Mouse (Mus musculus) heart, adult 2 months (tissue): ENCODE measurements around the gene Gps1. TPM values are rescaled to one million over a fixed set of nuclear protein-coding genes. Genes with fewer than 3 reads are reported as not detected.

Experiments used
- DNase-seq, 2 experiments: peaks; one replicate each; pipeline ENCODE4 v3.0.0; 2021
- H3K27ac ChIP-seq: fragments of 200-600 bp; 2 replicates; pipeline ENCODE4 v1.8.1; 2022
- H3K27me3 ChIP-seq: fragments of 200-500 bp; 2 replicates; pipeline ENCODE4 v1.6.1; 2012; ENCODE audit warnings: mild to moderate bottlenecking, low read length, inconsistent platforms, mixed read lengths; ENCODE audit not compliant: control insufficient read depth, insufficient read depth
- H3K36me3 ChIP-seq: fragments of 200-500 bp; 2 replicates; pipeline ENCODE4 v1.6.1; 2012; ENCODE audit warnings: low read length, inconsistent platforms; ENCODE audit not compliant: control insufficient read depth, insufficient read depth
- H3K4me1 ChIP-seq: fragments of 200-500 bp; 2 replicates; pipeline ENCODE4 v1.6.1; 2011; ENCODE audit warnings: low read length; ENCODE audit not compliant: control insufficient read depth, insufficient read depth
- H3K4me3 ChIP-seq: fragments of 200-600 bp; 2 replicates; pipeline ENCODE4 v1.8.1; 2022
- H3K79me2 ChIP-seq: fragments of 200-500 bp; replicated peaks from 2 replicates; pipeline ENCODE4 v1.6.1; 2012; ENCODE audit warnings: mild to moderate bottlenecking, inconsistent platforms, low read length, moderate library complexity, mixed read lengths; ENCODE audit not compliant: control insufficient read depth, insufficient read depth
- H3K9ac ChIP-seq: fragments of 200-500 bp; 2 replicates; pipeline ENCODE4 v1.6.1; 2012; ENCODE audit warnings: low read depth, mild to moderate bottlenecking, control low read depth, inconsistent platforms, low read length, mixed read lengths
- CTCF ChIP-seq: fragments of 200-600 bp; IDR thresholded peaks from 2 replicates; pipeline ENCODE4 v1.8.1; 2022; ENCODE audit warnings: antibody characterized with exemption, mild to moderate bottlenecking, moderate library complexity
- EP300 ChIP-seq: fragments of 200-500 bp; IDR thresholded peaks from 2 replicates; pipeline ENCODE4 v1.6.1; 2011; ENCODE audit warnings: low read depth, low read length, control low read depth; ENCODE audit not compliant: insufficient read depth
- POLR2A ChIP-seq: fragments of 200-500 bp; IDR thresholded peaks from 2 replicates; pipeline ENCODE4 v1.6.1; 2011; ENCODE audit warnings: mild to moderate bottlenecking, low read depth, low read length, control low read depth; ENCODE audit not compliant: insufficient read depth
- WGBS: fragments of 180-500 bp; shearing (Covaris S2); methylation state at CpG from one replicate; pipeline ENCODE4 v1.1.7; 2018; 5-methylcytosine and 5-hydroxymethylcytosine counted together
- intact Hi-C: fragments of 180-260 bp; cut with DNase I; formaldehyde crosslinking; loops from one replicate; pipeline ENCODE4 v1.15.1; 2025
- polyA plus RNA-seq: library from polyadenylated mRNA; depleted of rRNA; stranded (reverse); fragments of >200 nt; gene quantifications from 2 replicates; pipeline ENCODE4 v1.2.3, GENCODE M21; 2012
- total RNA-seq, 2 experiments: library from RNA; stranded (reverse); gene quantifications; 2 replicates each; pipeline ENCODE4 v1.2.3; 2021

Gps1 gene
- total and polyA plus RNA-seq, 3 experiments = 54.4 to 85.9 (median 55.8) TPM

DNA sequence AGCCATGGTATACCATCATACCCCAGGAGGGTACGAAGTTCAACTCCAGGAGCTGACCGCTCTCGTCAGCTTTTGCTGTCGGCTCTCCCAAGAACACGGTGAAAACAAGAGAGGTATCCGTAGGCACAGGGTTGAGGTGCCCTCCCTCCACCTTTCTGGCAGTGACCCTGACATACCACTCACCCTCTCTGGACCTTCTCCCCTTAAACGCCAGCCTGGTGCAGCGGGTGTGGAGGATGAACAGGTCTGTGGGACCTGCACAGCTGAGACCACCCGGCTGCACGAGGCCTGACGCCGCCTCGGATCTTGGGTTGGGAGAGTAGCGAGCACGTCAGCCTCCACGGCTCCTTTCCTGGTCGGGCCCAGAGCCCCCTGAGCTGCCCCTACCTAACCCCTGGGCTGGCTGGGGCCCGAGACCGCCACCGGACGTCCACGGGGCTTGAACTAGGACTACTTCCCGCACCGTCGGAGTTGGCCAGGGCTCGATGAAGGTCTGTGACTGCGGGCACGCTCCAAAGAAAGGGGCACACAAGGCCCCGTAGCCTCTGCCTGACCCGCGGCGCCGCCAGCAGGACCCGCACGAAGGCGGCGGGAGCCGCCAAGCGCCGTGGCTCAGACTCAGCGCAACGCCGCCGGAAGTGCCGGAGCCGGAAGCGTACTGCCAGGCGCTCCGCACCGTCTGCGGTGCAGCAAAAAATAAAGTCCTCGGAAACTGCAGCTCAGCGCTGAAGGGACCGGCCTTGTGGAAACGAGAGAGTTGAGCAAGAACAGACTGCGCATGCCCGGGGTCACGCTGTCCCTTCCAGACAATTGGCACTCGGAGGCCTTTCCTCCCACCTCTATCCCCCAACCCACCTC lies 11.9 kb downstream of the Gps1 start, which contains the start of gene Dus1l:
Dus1l (minus strand) TSS at position 648 of the 858 bp plus-strand sequence.
- TF ChIP-seq EP300 = peak; percentile 90; the same call in 1 of the 2 replicates
- TF ChIP-seq POLR2A = peak; percentile 90
- TF ChIP-seq CTCF = 0 out of 2 replicates have a peak, but pooled peaks have one; percentile 9
- H3K36me3 ChIP-seq = no peaks in the 10 kb centered on the region
- H3K4me3 ChIP-seq = peak within 1 kb of the TSS; percentile 83
- intact Hi-C loops = no loop called here
- DNase-seq = peak; percentile 96 to 99
- no peaks in the 10 kb centered on the region for H3K27me3 ChIP-seq
- WGBS = 2% methylated on average over 59 of the region's 59 CpGs
- peaks cover 8% of the 10 kb centered on the region for H3K4me1 ChIP-seq
- H3K79me2 ChIP-seq = no peaks in the 10 kb centered on the region; the same call in 1 of the 2 replicates
- peak within 1 kb of the TSS; percentile 90 for H3K9ac ChIP-seq
- peak within 1 kb of the TSS; percentile 70 for H3K27ac ChIP-seq

DNA sequence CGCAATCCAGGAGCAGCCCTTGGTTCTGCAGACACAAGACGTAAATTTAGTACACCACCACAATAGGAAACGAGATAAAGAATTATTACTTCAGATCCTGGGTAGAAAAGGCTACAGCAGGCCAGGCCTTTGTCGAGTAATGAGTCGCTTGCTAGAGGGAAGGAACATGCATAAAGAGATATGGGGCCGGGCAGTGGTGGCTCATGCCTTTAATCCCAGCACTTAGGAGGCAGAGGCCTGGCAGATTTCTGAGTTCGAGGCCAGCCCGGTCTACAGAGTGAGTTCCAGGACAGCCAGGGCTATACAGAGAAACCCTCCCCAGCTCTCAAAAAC lies 12.5 kb downstream of the Gps1 start:
- intact Hi-C loops = no loop called here
- Histone ChIP-seq H3K36me3 (no peaks in the 10 kb centered on the region), H3K9ac (peak overlapping the region; percentile 73), H3K4me1 (peaks cover 8% of the 10 kb centered on the region), H3K27me3 (no peaks in the 10 kb centered on the region), H3K79me2 (no peaks in the 10 kb centered on the region; the same call in 1 of the 2 replicates), H3K4me3 (peak overlapping the region; percentile 83), H3K27ac (peak overlapping the region; percentile 70)
- TF ChIP-seq POLR2A (no peak), CTCF (no peak), EP300 (no peak)
- 18% methylated on average over 8 of the region's 8 CpGs for WGBS
- DNase-seq = no peak

GRCm38 (mm10) chr11:120798244-120798643 lies 14.2 kb downstream of the Gps1 start:
- Histone ChIP-seq H3K4me3 (no peak overlapping the region), H3K36me3 (no peaks in the 10 kb centered on the region), H3K79me2 (no peaks in the 10 kb centered on the region; the same call in 1 of the 2 replicates), H3K27ac (no peak overlapping the region), H3K4me1 (peaks cover 8% of the 10 kb centered on the region), H3K9ac (no peak overlapping the region), H3K27me3 (no peaks in the 10 kb centered on the region)
- TF ChIP-seq CTCF (no peak), POLR2A (no peak), EP300 (no peak)
- 69% methylated on average over 3 of the region's 3 CpGs for WGBS
- DNase-seq = no peak
- intact Hi-C loops = no loop called here

DNA sequence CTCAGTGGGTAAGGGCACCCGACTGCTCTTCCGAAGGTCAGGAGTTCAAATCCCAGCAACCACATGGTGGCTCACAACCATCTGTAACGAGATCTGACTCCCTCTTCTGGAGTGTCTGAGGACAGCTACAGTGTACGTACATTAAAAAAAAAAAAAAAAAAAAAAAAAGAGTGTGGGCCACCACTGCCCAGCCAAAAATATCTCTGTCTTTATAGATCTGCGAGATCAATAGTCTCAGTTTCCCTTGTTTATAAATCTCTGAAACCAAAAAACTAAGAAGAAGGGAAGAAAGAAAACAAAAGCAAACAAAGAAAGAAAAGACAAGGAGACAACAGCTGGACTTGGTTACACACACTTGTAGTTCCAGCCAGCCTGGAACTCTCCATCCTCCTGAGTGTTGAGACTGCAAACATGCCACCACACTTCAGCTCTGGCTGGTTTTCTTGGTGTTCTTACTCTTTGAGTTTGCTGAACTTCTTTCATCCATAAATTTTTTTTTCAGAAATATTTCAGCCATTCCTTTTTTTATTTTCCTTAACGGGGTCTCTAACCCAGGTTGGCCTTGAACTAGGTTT lies 15.3 kb downstream of the Gps1 start:
- Histone ChIP-seq H3K4me3 (peak overlapping the region; percentile 15; the same call in 1 of the 2 replicates), H3K27me3 (no peaks in the 10 kb centered on the region), H3K36me3 (no peaks in the 10 kb centered on the region), H3K27ac (peak overlapping the region; percentile 65; the same call in 1 of the 2 replicates), H3K9ac (no peak overlapping the region), H3K4me1 (peaks cover 8% of the 10 kb centered on the region), H3K79me2 (no peaks in the 10 kb centered on the region; the same call in 1 of the 2 replicates)
- no peak for DNase-seq
- TF ChIP-seq EP300 = no peak
- TF ChIP-seq CTCF = no peak
- TF ChIP-seq POLR2A = no peak
- 53% methylated on average over 6 of the region's 6 CpGs for WGBS
- intact Hi-C loops = no loop called here

DNA sequence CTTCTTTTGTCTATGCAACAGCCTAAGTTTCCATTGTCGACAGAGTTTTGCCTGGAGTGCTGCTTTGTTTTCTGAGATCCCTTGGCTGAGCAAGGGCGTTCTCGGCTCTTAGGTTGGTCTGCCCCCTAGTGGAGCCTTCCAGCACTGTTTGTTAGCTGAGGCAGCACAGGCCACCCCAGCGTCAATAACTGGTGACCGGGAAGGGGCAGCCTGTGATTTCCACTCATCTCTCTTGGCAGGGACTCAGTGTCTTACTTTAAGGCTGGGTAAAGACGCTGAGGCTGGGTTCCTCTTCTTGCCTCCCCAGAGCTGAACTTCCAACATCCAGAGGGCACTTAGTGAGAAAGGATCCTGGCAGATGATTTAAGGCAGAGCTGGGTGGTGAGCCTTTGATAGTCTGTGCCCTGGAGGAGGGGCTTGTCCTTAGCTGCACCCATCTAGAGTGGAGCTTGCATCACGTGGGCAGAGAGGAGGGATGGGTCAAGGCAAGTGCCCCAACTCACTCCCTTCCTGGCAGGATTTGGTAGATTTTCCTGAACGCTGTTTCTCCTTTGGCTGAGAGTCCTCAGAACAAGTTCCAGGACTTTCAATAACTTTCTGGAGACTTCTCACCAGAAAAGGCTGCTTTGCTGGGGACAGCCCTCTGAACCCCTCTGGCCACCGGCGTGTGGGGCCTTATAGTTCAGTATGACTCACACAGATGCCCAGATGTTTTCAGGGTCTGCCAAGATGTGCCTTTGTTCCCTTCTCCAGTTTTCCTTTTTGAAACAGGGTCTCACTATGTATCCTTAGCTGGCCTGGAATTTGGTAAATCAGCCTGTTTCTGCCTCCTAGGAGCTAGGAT lies 16.2 kb downstream of the Gps1 start:
- peak; percentile 46; the same call in 1 of the 2 replicates for TF ChIP-seq EP300
- TF ChIP-seq POLR2A = peak; percentile 46; the same call in 1 of the 2 replicates
- TF ChIP-seq CTCF = peak; percentile 99
- peak overlapping the region; percentile 15; the same call in 1 of the 2 replicates for H3K4me3 ChIP-seq
- WGBS = 9% methylated on average over 10 of the region's 10 CpGs
- intact Hi-C loops = loop anchor here (1.0 to 2.0 kb wide), 2 partner anchors 23 to 80 kb away; no protein-coding TSS in a partner anchor
- no peak overlapping the region for H3K9ac ChIP-seq
- no peaks in the 10 kb centered on the region for H3K27me3 ChIP-seq
- no peaks in the 10 kb centered on the region; the same call in 1 of the 2 replicates for H3K79me2 ChIP-seq
- H3K4me1 ChIP-seq = peaks cover 4% of the 10 kb centered on the region
- DNase-seq = peak; percentile 89 to 90
- peak overlapping the region; percentile 65 for H3K27ac ChIP-seq
- no peaks in the 10 kb centered on the region for H3K36me3 ChIP-seq
